Mouse (Mus musculus): ENCODE data around the gene Gnl2. TPM values are rescaled to one million over a fixed set of nuclear protein-coding genes. Genes with fewer than 3 reads are reported as not detected.

Gnl2 gene
- 10 to 100 TPM; 27.2 to 29.3 TPM for total RNA-seq (2021)
- long read RNA-seq, experiment 1, transcript Gnl2-201 (16 exons, 2,366 nt): major isoform, 37 of 43 reads
- long read RNA-seq, experiment 1, partial matches to known transcripts: 4 of 43 reads
- long read RNA-seq, experiment 1, other reads (novel, unspliced or antisense): 2 of 43 reads
- long read RNA-seq, experiment 2, transcript Gnl2-201 (16 exons, 2,366 nt): major isoform, 38 of 43 reads
- long read RNA-seq, experiment 2, partial matches to known transcripts: 3 of 43 reads
- long read RNA-seq, experiment 2, other reads (novel, unspliced or antisense): 2 of 43 reads

- intact Hi-C loops (cut with DNase I; ENCODE audit: low total_unique reads): no loop called here
- DNase-seq: peak; percentile 31
These were observed at the start of gene Gnl2 for GRCm38 (mm10) chr4:125015806-125016635. Gene Gnl2 (plus strand): TSS chr4:125016585.

GRCm38 (mm10) chr4:124968711-124969110 is 47.7 kb upstream of the Gnl2 start:
- no peak for DNase-seq
- intact Hi-C loops (cut with DNase I; ENCODE audit: low total_unique reads): no loop called here

- intact Hi-C loops (cut with DNase I; ENCODE audit: low total_unique reads): no loop called here
- no peak for DNase-seq
These were observed 47.1 kb upstream of the Gnl2 start for GRCm38 (mm10) chr4:124969219-124969848.

GRCm38 (mm10) chr4:124970194-124970593 is 46.2 kb upstream of the Gnl2 start:
- intact Hi-C loops (cut with DNase I; ENCODE audit: low total_unique reads): no loop called here
- DNase-seq: no peak

- no peak for DNase-seq
- intact Hi-C loops (cut with DNase I; ENCODE audit: low total_unique reads): no loop called here
These were observed 45.7 kb upstream of the Gnl2 start for GRCm38 (mm10) chr4:124970677-124971076.

GRCm38 (mm10) chr4:124971094-124971493 is 45.3 kb upstream of the Gnl2 start:
- intact Hi-C loops (cut with DNase I; ENCODE audit: low total_unique reads): no loop called here
- DNase-seq: no peak

- DNase-seq: no peak
- intact Hi-C loops (cut with DNase I; ENCODE audit: low total_unique reads): no loop called here
These were observed 44.1 kb upstream of the Gnl2 start for GRCm38 (mm10) chr4:124972316-124972715.

- DNase-seq: no peak
- intact Hi-C loops (cut with DNase I; ENCODE audit: low total_unique reads): no loop called here
These were observed 43.1 kb upstream of the Gnl2 start for GRCm38 (mm10) chr4:124973296-124973695.

- intact Hi-C loops (cut with DNase I; ENCODE audit: low total_unique reads): no loop called here
- DNase-seq: no peak
These were observed 38.2 kb upstream of the Gnl2 start for GRCm38 (mm10) chr4:124978201-124978600.

- intact Hi-C loops (cut with DNase I; ENCODE audit: low total_unique reads): no loop called here
- no peak for DNase-seq
These were observed 32.4 kb upstream of the Gnl2 start for GRCm38 (mm10) chr4:124983893-124984526.

- intact Hi-C loops (cut with DNase I; ENCODE audit: low total_unique reads): no loop called here
- no peak for DNase-seq
These were observed 31.3 kb upstream of the Gnl2 start for GRCm38 (mm10) chr4:124984871-124985670.

GRCm38 (mm10) chr4:124985671-124986602 is 30.4 kb upstream of the Gnl2 start, which contains the start of gene Rspo1:
Gene Rspo1 (plus strand): TSS chr4:124986430.
- intact Hi-C loops (cut with DNase I; ENCODE audit: low total_unique reads): no loop called here

GRCm38 (mm10) chr4:124986739-124987710 is 29.4 kb upstream of the Gnl2 start:
- intact Hi-C loops (cut with DNase I; ENCODE audit: low total_unique reads): no loop called here
- DNase-seq: no peak

More at GRCm38 (mm10) chr4:124985671-124986602, 30.4 kb upstream of the Gnl2 start, which contains the start of gene Rspo1:
- DNase-seq: no peak

GRCm38 (mm10) chr4:124987711-124988097 is 28.7 kb upstream of the Gnl2 start:
- DNase-seq: no peak
- intact Hi-C loops (cut with DNase I; ENCODE audit: low total_unique reads): no loop called here

- intact Hi-C loops (cut with DNase I; ENCODE audit: low total_unique reads): no loop called here
- DNase-seq: no peak
These were observed 28.0 kb upstream of the Gnl2 start for GRCm38 (mm10) chr4:124988382-124988781.

- DNase-seq: no peak
These were observed 26.6 kb upstream of the Gnl2 start for GRCm38 (mm10) chr4:124989787-124990253.

GRCm38 (mm10) chr4:124990325-124990724 is 26.1 kb upstream of the Gnl2 start:
- no peak for DNase-seq
- intact Hi-C loops (cut with DNase I; ENCODE audit: low total_unique reads): no loop called here

More at GRCm38 (mm10) chr4:124989787-124990253, 26.6 kb upstream of the Gnl2 start:
- intact Hi-C loops (cut with DNase I; ENCODE audit: low total_unique reads): no loop called here

All from gastrocnemius, postnatal 14 days (tissue).